Mouse (Mus musculus) right cerebral cortex, adult 18-20 months (tissue): Measurements from ENCODE around the gene Cnnm1.

Experiments
- DNase-seq: peaks from one replicate; pipeline ENCODE4 v3.0.0; 2022; ENCODE audit warnings: mixed read lengths

Cnnm1 gene

GRCm38 (mm10) chr19:43440112-43440737, at the start of gene Cnnm1:
Gene Cnnm1, plus strand, starts transcription at chr19:43440436.
- peak; percentile 80 for DNase-seq

GRCm38 (mm10) chr19:43396327-43396726, 43.9 kb upstream of the Cnnm1 start:
- peak; percentile 35 for DNase-seq

- DNase-seq: no peak
Measured at GRCm38 (mm10) chr19:43407181-43407580, 33.1 kb upstream of the Cnnm1 start.

GRCm38 (mm10) chr19:43415565-43415964, 24.7 kb upstream of the Cnnm1 start:
- DNase-seq: no peak

- no peak for DNase-seq
Measured at GRCm38 (mm10) chr19:43420506-43420905, 19.7 kb upstream of the Cnnm1 start.

- DNase-seq: no peak
Measured at GRCm38 (mm10) chr19:43424082-43424481, 16.2 kb upstream of the Cnnm1 start.

- DNase-seq: no peak
Measured at GRCm38 (mm10) chr19:43427446-43428224, 12.6 kb upstream of the Cnnm1 start.

- DNase-seq: peak; percentile 49
Measured at GRCm38 (mm10) chr19:43439246-43439645, 990 bp upstream of the Cnnm1 start.

- DNase-seq: peak; percentile 57
Measured at GRCm38 (mm10) chr19:43440768-43441660, 778 bp downstream of the Cnnm1 start.

GRCm38 (mm10) chr19:43441661-43441990, 1.4 kb downstream of the Cnnm1 start:
- DNase-seq: no peak

- DNase-seq: no peak
Measured at GRCm38 (mm10) chr19:43442269-43442668, 2.0 kb downstream of the Cnnm1 start.

- no peak for DNase-seq
Measured at GRCm38 (mm10) chr19:43442906-43443305, 2.7 kb downstream of the Cnnm1 start.

- DNase-seq: no peak
Measured at GRCm38 (mm10) chr19:43444636-43445205, 4.5 kb downstream of the Cnnm1 start.

GRCm38 (mm10) chr19:43451563-43451962, 11.3 kb downstream of the Cnnm1 start:
- DNase-seq: no peak

- DNase-seq: peak; percentile 74
Measured at GRCm38 (mm10) chr19:43452176-43452575, 11.9 kb downstream of the Cnnm1 start.

- no peak for DNase-seq
Measured at GRCm38 (mm10) chr19:43453025-43453424, 12.8 kb downstream of the Cnnm1 start.

- no peak for DNase-seq
Measured at GRCm38 (mm10) chr19:43459948-43460347, 19.7 kb downstream of the Cnnm1 start.

- no peak for DNase-seq
Measured at GRCm38 (mm10) chr19:43460481-43460880, 20.2 kb downstream of the Cnnm1 start.

- no peak for DNase-seq
Measured at GRCm38 (mm10) chr19:43462141-43462540, 21.9 kb downstream of the Cnnm1 start.

- no peak for DNase-seq
Measured at GRCm38 (mm10) chr19:43463546-43464293, 23.5 kb downstream of the Cnnm1 start.

- no peak for DNase-seq
Measured at GRCm38 (mm10) chr19:43464294-43464687, 24.1 kb downstream of the Cnnm1 start.

- DNase-seq: no peak
Measured at GRCm38 (mm10) chr19:43465076-43465475, 24.8 kb downstream of the Cnnm1 start.
